8 mouse cellular contexts compared by ENCODE assay signal in genomic region chrX:13461266-13462261, GRCm38 (mm10). TPM values are rescaled to one million over a fixed set of nuclear protein-coding genes. Genes with fewer than 3 reads are reported as not detected.
DNase-seq lines count a peak whose midpoint lies in the region; ATAC-seq and TF ChIP-seq lines count a peak whose summit lies in the region.

No protein-coding gene starts in this region.

- peak overlapping the region; percentile 90 for H3K27ac ChIP-seq in ES-Bruce4 (ENCODE audit: insufficient read depth, low read length)
- H3K27ac ChIP-seq in forebrain, embryonic 15.5 days (replicated peaks) = peak overlapping the region; percentile 68
- peak overlapping the region; percentile 87 for H3K27ac ChIP-seq in liver, postnatal 0 days (ENCODE audit: low read depth)
- H3K27ac ChIP-seq in neural tube, embryonic 13.5 days (replicated peaks) = peak overlapping the region; percentile 81

- TF ChIP-seq POLR2A in ES-Bruce4 (IDR thresholded peaks at IDR 0.05; ENCODE audit: insufficient read depth, low read length) = no peak

- peak overlapping the region; percentile 67 for H3K4me3 ChIP-seq in ES-Bruce4 (ENCODE audit: low read depth, low read length)
- H3K4me3 ChIP-seq in forebrain, embryonic 15.5 days = peak overlapping the region; percentile 47
- peak overlapping the region; percentile 44 for H3K4me3 ChIP-seq in liver, postnatal 0 days (ENCODE audit: low read depth, low read length)
- H3K4me3 ChIP-seq in neural tube, embryonic 13.5 days = peak overlapping the region; percentile 38

- peak; percentile 88 for DNase-seq in cerebellum, adult 11 months
- DNase-seq in heart, postnatal 25 days (ENCODE audit: low spot score) = peak; percentile 84
- DNase-seq in layer of hippocampus, adult 11-12 months (ENCODE audit: low spot score) = peak; percentile 86
- DNase-seq in liver, postnatal 0 days = peak; percentile 91
- peak; percentile 45 for DNase-seq in telencephalon, adult 2 months (ENCODE audit: low read depth, low spot score)

- H3K36me3 ChIP-seq in ES-Bruce4 (ENCODE audit: control insufficient read depth, insufficient read depth, low read length, poor library complexity, severe bottlenecking) = no peaks in the 10 kb centered on the region
- H3K36me3 ChIP-seq in forebrain, embryonic 15.5 days = no peaks in the 10 kb centered on the region
- no peaks in the 10 kb centered on the region for H3K36me3 ChIP-seq in liver, postnatal 0 days (replicated peaks; ENCODE audit: insufficient read depth, low read length)
- no peaks in the 10 kb centered on the region for H3K36me3 ChIP-seq in neural tube, embryonic 13.5 days

- peak overlapping the region; percentile 55 for H3K4me2 ChIP-seq in forebrain, embryonic 15.5 days (replicated peaks)
- H3K4me2 ChIP-seq in liver, postnatal 0 days (ENCODE audit: low read depth, low read length) = peak overlapping the region; percentile 72
- H3K4me2 ChIP-seq in neural tube, embryonic 13.5 days = peak overlapping the region; percentile 54

- WGBS in forebrain, embryonic 15.5 days = 20% methylated on average over 46 of the region's 46 CpGs
- 17% methylated on average over 46 of the region's 46 CpGs for WGBS in liver, postnatal 0 days (ENCODE audit: insufficient replicate concordance)
- 17% methylated on average over 46 of the region's 46 CpGs for WGBS in neural tube, embryonic 13.5 days

- intact Hi-C loops in heart, postnatal 25 days (cut with DNase I) = loop anchor here (5.0 to 10.0 kb wide), 6 partner anchors 41 to 229 kb away; partner anchors contain the start of gene Ddx3x

- TF ChIP-seq CTCF in ES-Bruce4 (IDR thresholded peaks at IDR 0.05; ENCODE audit: low read depth, low read length) = peak; percentile 51
- peak; percentile 92 for TF ChIP-seq CTCF in liver, postnatal 0 days (IDR thresholded peaks at IDR 0.05; ENCODE audit: low read depth)

- H3K27me3 ChIP-seq in ES-Bruce4 (ENCODE audit: control insufficient read depth, insufficient read depth, low read length, poor library complexity, severe bottlenecking) = no peaks in the 10 kb centered on the region
- no peaks in the 10 kb centered on the region for H3K27me3 ChIP-seq in forebrain, embryonic 15.5 days
- no peaks in the 10 kb centered on the region for H3K27me3 ChIP-seq in liver, postnatal 0 days (ENCODE audit: insufficient read depth, low read length)
- H3K27me3 ChIP-seq in neural tube, embryonic 13.5 days = peaks cover 3% of the 10 kb centered on the region; the same call in 1 of the 2 replicates

- H3K9ac ChIP-seq in ES-Bruce4 (ENCODE audit: low read depth, poor library complexity, severe bottlenecking) = peak overlapping the region; percentile 68
- peak overlapping the region; percentile 57 for H3K9ac ChIP-seq in forebrain, embryonic 15.5 days (replicated peaks)
- peak overlapping the region; percentile 51; the same call in 1 of the 2 replicates for H3K9ac ChIP-seq in liver, postnatal 0 days (replicated peaks)
- H3K9ac ChIP-seq in neural tube, embryonic 13.5 days = peak overlapping the region; percentile 64

- peak; percentile 61; the same call in 1 of the 2 replicates for TF ChIP-seq EP300 in ES-Bruce4 (IDR thresholded peaks at IDR 0.05; ENCODE audit: insufficient read depth, low read depth, low read length)
- peak; percentile 49; the same call in 1 of the 2 replicates for TF ChIP-seq EP300 in liver, postnatal 0 days (IDR thresholded peaks at IDR 0.05; ENCODE audit: low read depth)

- ATAC-seq in forebrain, embryonic 15.5 days (replicated peaks) = peak; percentile 97
- peak; percentile 96 for ATAC-seq in liver, postnatal 0 days
- ATAC-seq in neural tube, embryonic 13.5 days (ENCODE audit: low read depth) = peak; percentile 97

- no peaks in the 10 kb centered on the region for H3K4me1 ChIP-seq in ES-Bruce4 (ENCODE audit: control insufficient read depth, insufficient read depth, low read length)
- H3K4me1 ChIP-seq in forebrain, embryonic 15.5 days = 0 out of 2 replicates have a peak, but pooled peaks cover 2% of the 10 kb centered on the region
- H3K4me1 ChIP-seq in liver, postnatal 0 days (ENCODE audit: insufficient read depth) = 0 out of 2 replicates have a peak, but pooled peaks cover 3% of the 10 kb centered on the region
- 0 out of 2 replicates have a peak, but pooled peaks cover 3% of the 10 kb centered on the region for H3K4me1 ChIP-seq in neural tube, embryonic 13.5 days (replicated peaks)

- no peaks in the 10 kb centered on the region for H3K9me3 ChIP-seq in ES-Bruce4 (replicated peaks; ENCODE audit: control insufficient read depth, insufficient read depth, low read length, poor library complexity, severe bottlenecking)
- H3K9me3 ChIP-seq in forebrain, embryonic 15.5 days = no peaks in the 10 kb centered on the region
- no peaks in the 10 kb centered on the region for H3K9me3 ChIP-seq in liver, postnatal 0 days (ENCODE audit: low read length)
- H3K9me3 ChIP-seq in neural tube, embryonic 13.5 days = no peaks in the 10 kb centered on the region

RNA-seq across cellular contexts. Expression of gene Nyx, which starts 4.3 kb away (rescaled TPM):
- polyA plus RNA-seq in ES-Bruce4 (2011; ENCODE audit: insufficient read depth, insufficient read length, low read depth, missing spikeins) = not detected in 2 replicates
- 0.10 and 0.13 TPM in 2 replicates for polyA plus RNA-seq in forebrain, embryonic 15.5 days (2015; fragmentation: Nextera tagmentation; extraction: Ambion mirVana)
- total RNA-seq in heart, postnatal 25 days (2021) = under 1 TPM; 0.13 to 0.20 TPM
- 0.02 TPM in 1 of 2 replicates, not detected in the other for polyA plus RNA-seq in liver, postnatal 0 days (2015; fragmentation: Nextera tagmentation; extraction: Ambion mirVana)
- 0.07 and 0.17 TPM in 2 replicates for polyA plus RNA-seq in neural tube, embryonic 13.5 days (2015; fragmentation: Nextera tagmentation; extraction: Ambion mirVana)

Comparison
In these comparisons a context has a peak if more than half of its experiments do, and no peak if none do; other contexts are left out.
1. Peak in every context shown above with its lines: DNase-seq, ATAC-seq, H3K4me3 ChIP-seq and H3K27ac ChIP-seq.